Mouse (Mus musculus) heart, postnatal 0 days (tissue): ENCODE measurements at regions not wholly inside any gene's neighbourhood (a gene's known extent, or its start where the extent isn't known, plus 50 kb on each side); places are given as distances from the start of the nearest gene placed in this dataset.

Experiments used
- CTCF ChIP-seq: IDR thresholded peaks from 2 replicates; pipeline ENCODE4 v1.5.1; 2016; ENCODE audit warnings: antibody characterized with exemption, control low read depth, low read depth
- EP300 ChIP-seq: IDR thresholded peaks from 2 replicates; pipeline ENCODE4 v1.6.1; 2016; ENCODE audit warnings: antibody characterized with exemption, low read depth

GRCm38 (mm10) chr9:61031699-61032447 lies 237.5 kb downstream of the Uaca start:
- no peak for TF ChIP-seq CTCF
- TF ChIP-seq EP300: no peak
